Mouse (Mus musculus): ENCODE measurements around the gene Cst6. TPM values are rescaled to one million over a fixed set of nuclear protein-coding genes. Genes with fewer than 3 reads are reported as not detected.
A peak's percentile ranks its signal among the peaks of the same experiment; 100 is the strongest.

Cst6 gene
- total and polyA plus RNA-seq, 2 experiments from 2014 or later: 0.76 to 9.6 TPM

DNA sequence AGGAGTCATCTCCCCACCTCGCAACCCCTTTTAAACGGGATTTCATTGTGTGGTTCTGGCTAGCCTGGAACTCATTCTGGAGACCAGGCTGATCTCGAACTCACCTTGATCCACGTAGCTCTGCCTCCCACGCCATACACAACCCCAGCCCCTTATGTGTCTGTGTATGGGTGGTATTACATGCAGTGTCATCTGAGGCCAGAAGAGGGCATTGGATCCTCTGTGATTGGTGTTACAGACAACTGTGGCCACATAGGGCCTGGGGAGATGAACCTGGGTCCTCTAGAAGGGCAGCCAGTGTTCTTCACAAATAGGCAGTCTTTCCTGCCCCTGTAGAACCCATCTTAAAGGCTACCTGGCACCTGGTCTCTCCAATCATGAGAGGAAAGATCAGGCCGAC is 43.1 kb downstream of the Cst6 start:
- Histone ChIP-seq H3K4me1 (ENCODE audit: insufficient read depth) (no peaks in the 10 kb centered on the region), H3K27me3 (ENCODE audit: insufficient read depth, low read length) (no peaks in the 10 kb centered on the region), H3K4me2 (ENCODE audit: low read depth) (no peak overlapping the region), H3K9me3 (ENCODE audit: low read length) (no peaks in the 10 kb centered on the region), H3K9ac (no peak overlapping the region), H3K27ac (ENCODE audit: low read depth, low read length) (no peak overlapping the region), H3K4me3 (ENCODE audit: low read depth, low read length) (no peak overlapping the region), H3K36me3 (ENCODE audit: insufficient read depth) (peaks cover 49% of the 10 kb centered on the region)
- WGBS: 85% methylated on average over 6 of the region's 6 CpGs
- DNase-seq (peak; percentile 12), ATAC-seq (0 out of 2 replicates have a peak, but pooled peaks have one; percentile 36)
- peak; percentile 49 for TF ChIP-seq CTCF (IDR thresholded peaks at IDR 0.05; ENCODE audit: low read depth)

DNA sequence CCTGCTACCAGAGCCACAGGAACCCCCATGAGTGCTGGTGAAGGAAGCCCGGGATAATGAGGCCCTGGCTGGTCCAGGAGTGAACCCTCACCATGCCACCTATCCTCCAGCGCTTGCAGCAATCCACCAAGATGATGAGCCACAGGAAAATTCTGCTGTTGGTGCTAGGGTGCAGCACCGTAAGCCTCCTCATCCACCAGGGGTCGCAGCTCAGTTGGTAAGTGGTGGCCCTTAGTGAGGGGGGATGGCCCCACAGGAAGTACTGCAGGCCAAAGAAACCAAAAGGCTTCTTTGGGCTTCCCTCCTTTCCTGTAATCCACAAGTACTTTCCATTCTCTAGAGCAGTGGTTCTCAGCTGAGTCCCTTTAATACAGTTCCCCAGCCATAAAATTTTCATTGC is 46.9 kb downstream of the Cst6 start:
- TF ChIP-seq CTCF (IDR thresholded peaks at IDR 0.05; ENCODE audit: low read depth): peak; percentile 71
- H3K9me3 ChIP-seq (ENCODE audit: low read length): no peaks in the 10 kb centered on the region
- WGBS: 29% methylated on average over 4 of the region's 4 CpGs
- no peak overlapping the region for H3K9ac ChIP-seq
- H3K4me3 ChIP-seq (ENCODE audit: low read depth, low read length): no peak overlapping the region
- H3K27me3 ChIP-seq (ENCODE audit: insufficient read depth, low read length): no peaks in the 10 kb centered on the region
- H3K36me3 ChIP-seq (ENCODE audit: insufficient read depth): peaks cover 43% of the 10 kb centered on the region
- DNase-seq: peak; percentile 24
- H3K4me1 ChIP-seq (ENCODE audit: insufficient read depth): peaks cover 8% of the 10 kb centered on the region
- no peak overlapping the region for H3K27ac ChIP-seq (ENCODE audit: low read depth, low read length)
- no peak for ATAC-seq
- H3K4me2 ChIP-seq (ENCODE audit: low read depth): no peak overlapping the region

GRCm38 (mm10) chr19:5300588-5300987 is 48.8 kb downstream of the Cst6 start:
- Histone ChIP-seq H3K27me3 (ENCODE audit: insufficient read depth, low read length) (no peaks in the 10 kb centered on the region), H3K9me3 (ENCODE audit: low read length) (no peaks in the 10 kb centered on the region), H3K4me2 (ENCODE audit: low read depth) (no peak overlapping the region), H3K27ac (ENCODE audit: low read depth, low read length) (no peak overlapping the region), H3K4me1 (ENCODE audit: insufficient read depth) (peaks cover 16% of the 10 kb centered on the region), H3K9ac (no peak overlapping the region), H3K4me3 (ENCODE audit: low read depth, low read length) (no peak overlapping the region), H3K36me3 (ENCODE audit: insufficient read depth) (peaks cover 27% of the 10 kb centered on the region)
- no peak for ATAC-seq
- TF ChIP-seq CTCF (IDR thresholded peaks at IDR 0.05; ENCODE audit: low read depth): no peak
- DNase-seq: no peak
- 92% methylated on average over 6 of the region's 6 CpGs for WGBS

GRCm38 (mm10) chr19:5297903-5298800 is 51.2 kb downstream of the Cst6 start, which contains the start of gene Gal3st3:
TSS of gene Gal3st3 (plus strand) at chr19:5298331.
- H3K27ac ChIP-seq (ENCODE audit: low read depth, low read length): peak within 1 kb of the TSS; percentile 81
- H3K4me3 ChIP-seq (ENCODE audit: low read depth, low read length): peak within 1 kb of the TSS; percentile 66
- no peak for TF ChIP-seq CTCF (IDR thresholded peaks at IDR 0.05; ENCODE audit: low read depth)
- H3K36me3 ChIP-seq (ENCODE audit: insufficient read depth): peaks cover 9% of the 10 kb centered on the region
- 5% methylated on average over 30 of the region's 32 CpGs for WGBS
- peak within 1 kb of the TSS; percentile 88 for H3K9ac ChIP-seq
- peak within 1 kb of the TSS; percentile 68 for H3K4me2 ChIP-seq (ENCODE audit: low read depth)
- peaks cover 23% of the 10 kb centered on the region for H3K4me1 ChIP-seq (ENCODE audit: insufficient read depth)
- ATAC-seq: peak; percentile 59
- H3K27me3 ChIP-seq (ENCODE audit: insufficient read depth, low read length): no peaks in the 10 kb centered on the region
- H3K9me3 ChIP-seq (ENCODE audit: low read length): no peaks in the 10 kb centered on the region
- peak; percentile 79 for DNase-seq

- Histone ChIP-seq H3K36me3 (ENCODE audit: insufficient read depth) (peaks cover 11% of the 10 kb centered on the region), H3K9me3 (ENCODE audit: low read length) (no peaks in the 10 kb centered on the region), H3K4me3 (ENCODE audit: low read depth, low read length) (no peak overlapping the region), H3K27ac (ENCODE audit: low read depth, low read length) (no peak overlapping the region), H3K4me2 (ENCODE audit: low read depth) (no peak overlapping the region), H3K9ac (no peak overlapping the region), H3K4me1 (ENCODE audit: insufficient read depth) (peaks cover 23% of the 10 kb centered on the region), H3K27me3 (ENCODE audit: insufficient read depth, low read length) (no peaks in the 10 kb centered on the region)
- no peak for ATAC-seq
- 83% methylated on average over 5 of the region's 5 CpGs for WGBS
- TF ChIP-seq CTCF (IDR thresholded peaks at IDR 0.05; ENCODE audit: low read depth): no peak
- DNase-seq: no peak
Measured at GRCm38 (mm10) chr19:5296630-5297029, 52.7 kb downstream of the Cst6 start.

GRCm38 (mm10) chr19:5295736-5296075 is 53.7 kb downstream of the Cst6 start:
- WGBS: 4% methylated on average over 13 of the region's 13 CpGs
- H3K36me3 ChIP-seq (ENCODE audit: insufficient read depth): peaks cover 19% of the 10 kb centered on the region
- peak overlapping the region; percentile 58 for H3K9ac ChIP-seq
- no peaks in the 10 kb centered on the region for H3K27me3 ChIP-seq (ENCODE audit: insufficient read depth, low read length)
- ATAC-seq: peak; percentile 45
- H3K9me3 ChIP-seq (ENCODE audit: low read length): no peaks in the 10 kb centered on the region
- no peak for DNase-seq
- H3K4me3 ChIP-seq (ENCODE audit: low read depth, low read length): peak overlapping the region; percentile 91
- H3K4me2 ChIP-seq (ENCODE audit: low read depth): peak overlapping the region; percentile 67
- peak overlapping the region; percentile 90 for H3K27ac ChIP-seq (ENCODE audit: low read depth, low read length)
- TF ChIP-seq CTCF (IDR thresholded peaks at IDR 0.05; ENCODE audit: low read depth): no peak
- H3K4me1 ChIP-seq (ENCODE audit: insufficient read depth): peaks cover 23% of the 10 kb centered on the region
